Mouse (Mus musculus) ovary, adult 18-20 months (tissue): ENCODE data around the gene Ly6f.

Source experiments
- DNase-seq: peaks from one replicate; pipeline ENCODE4 v3.0.0; 2022; ENCODE audit warnings: low spot score, mixed read lengths

The Ly6f gene

DNA sequence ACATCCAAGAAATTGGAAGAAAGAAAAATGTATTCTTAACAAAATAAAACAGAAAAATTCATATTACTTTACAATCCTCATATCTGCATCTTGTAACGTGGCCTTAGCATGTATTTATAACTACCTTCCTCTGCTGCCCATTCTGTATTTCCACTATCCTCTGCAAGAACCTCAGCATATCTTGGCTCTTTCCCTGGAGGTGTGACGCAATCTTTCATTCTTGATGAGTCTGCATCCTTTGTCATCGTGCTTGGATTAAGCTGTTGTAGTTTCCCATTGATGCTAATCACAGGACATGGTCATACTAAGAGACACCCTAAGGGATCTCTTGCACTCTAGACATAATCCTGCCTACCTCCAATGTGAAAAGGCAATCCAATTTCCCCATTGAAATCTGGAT lies 50.4 kb downstream of the Ly6f start:
- DNase-seq = no peak

DNA sequence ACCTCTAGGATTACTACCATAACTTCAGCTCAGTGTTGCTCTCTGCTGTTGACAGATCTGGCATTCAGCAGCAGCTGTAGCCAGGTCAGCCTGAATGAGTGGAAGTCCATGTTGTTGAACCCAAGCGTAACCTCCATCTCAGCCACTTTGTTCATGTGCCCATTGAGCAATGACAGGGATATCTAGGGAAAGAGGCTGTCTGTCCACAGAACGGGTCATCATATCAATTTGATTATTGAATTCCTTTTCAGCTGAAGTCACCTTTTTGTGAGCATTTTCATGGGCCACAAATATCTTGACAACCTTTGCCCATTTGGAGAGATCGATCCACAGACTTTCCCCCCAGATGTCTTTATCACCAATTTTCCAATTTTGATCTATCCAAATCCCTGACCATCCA lies 51.9 kb downstream of the Ly6f start:
- no peak for DNase-seq
